Mouse (Mus musculus): ENCODE measurements around the gene Wdr11.

- no peak for TF ChIP-seq CTCF (IDR thresholded peaks at IDR 0.05; ENCODE audit: low read depth)
- no peak for TF ChIP-seq EP300 (IDR thresholded peaks at IDR 0.05; ENCODE audit: low read depth)
Observed at GRCm38 (mm10) chr7:129643290-129643689, 51.6 kb downstream of the Wdr11 start.

All from heart, postnatal 0 days (tissue).